Mouse (Mus musculus) lung, postnatal 4 days (tissue): ENCODE measurements around the gene Prkar2b.

Experiments
- DNase-seq, 2 experiments: peaks; one replicate each; pipeline ENCODE4 v3.0.0; 2021

The Prkar2b gene

DNA sequence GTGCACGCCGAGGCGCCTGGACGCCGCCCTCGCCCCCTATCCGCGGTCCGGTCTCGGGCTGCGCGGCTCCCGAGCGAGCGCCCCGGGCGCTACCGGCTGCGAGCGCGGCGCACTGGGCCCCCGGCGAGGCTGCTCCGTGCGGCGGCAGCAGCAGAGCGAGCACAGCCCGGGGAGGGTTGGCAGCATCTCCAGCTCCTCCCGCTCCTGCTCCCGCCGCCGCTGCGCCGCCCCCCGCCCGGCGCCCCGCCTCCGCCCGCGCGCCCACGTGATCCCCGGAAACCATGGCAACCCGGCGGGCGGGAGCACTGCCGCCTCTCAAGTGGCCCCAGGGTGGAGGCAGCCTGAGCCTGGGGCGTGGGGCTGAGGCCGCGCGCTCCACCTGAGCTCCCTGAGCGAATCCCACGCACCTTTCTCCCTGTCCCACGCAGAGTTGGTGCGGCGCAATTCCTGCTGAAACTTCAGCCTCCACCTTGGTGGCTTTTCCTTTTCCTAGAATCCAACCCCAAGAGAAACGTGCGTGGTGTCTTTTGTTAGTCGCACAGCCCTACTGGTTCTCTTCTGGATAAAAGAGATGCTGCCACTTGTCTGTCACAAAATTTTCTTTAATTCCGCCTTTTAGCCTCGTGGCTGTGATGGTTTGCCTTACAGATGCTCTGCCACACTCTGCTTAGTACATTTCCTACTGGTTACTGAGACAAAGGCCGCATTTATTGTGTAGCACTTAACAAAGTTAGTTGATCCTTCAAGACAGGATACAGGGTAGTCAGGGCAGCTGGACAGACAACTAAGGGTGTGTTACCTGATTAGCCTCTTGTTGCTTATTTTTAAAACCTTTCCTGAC, at the start of gene Prkar2b:
Gene Prkar2b, minus strand, starts transcription at position 207 of the 841 bp plus-strand sequence.
- peak; percentile 92 to 95 for DNase-seq

DNA sequence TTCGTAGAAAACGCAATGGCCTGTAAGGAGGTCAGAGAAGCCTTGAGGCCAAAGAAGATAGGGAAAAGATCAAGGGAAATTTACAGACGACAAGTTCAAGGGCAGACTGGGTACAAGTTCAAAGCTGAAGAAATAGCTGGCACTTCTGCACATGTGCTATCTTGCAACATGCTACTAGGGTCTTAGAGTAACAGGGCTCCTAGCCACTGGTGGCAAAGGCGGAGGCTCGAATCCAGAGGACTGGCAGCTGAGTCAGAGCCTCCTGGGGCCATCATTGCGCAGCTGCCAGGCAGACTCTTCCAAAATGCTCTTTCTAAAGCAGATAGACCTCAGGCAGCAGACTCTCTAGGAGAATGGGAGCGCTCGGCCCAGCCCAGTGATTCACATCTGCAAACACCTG, 48.1 kb upstream of the Prkar2b start:
- DNase-seq: peak in 1 of 2 experiments; percentile 32

DNA sequence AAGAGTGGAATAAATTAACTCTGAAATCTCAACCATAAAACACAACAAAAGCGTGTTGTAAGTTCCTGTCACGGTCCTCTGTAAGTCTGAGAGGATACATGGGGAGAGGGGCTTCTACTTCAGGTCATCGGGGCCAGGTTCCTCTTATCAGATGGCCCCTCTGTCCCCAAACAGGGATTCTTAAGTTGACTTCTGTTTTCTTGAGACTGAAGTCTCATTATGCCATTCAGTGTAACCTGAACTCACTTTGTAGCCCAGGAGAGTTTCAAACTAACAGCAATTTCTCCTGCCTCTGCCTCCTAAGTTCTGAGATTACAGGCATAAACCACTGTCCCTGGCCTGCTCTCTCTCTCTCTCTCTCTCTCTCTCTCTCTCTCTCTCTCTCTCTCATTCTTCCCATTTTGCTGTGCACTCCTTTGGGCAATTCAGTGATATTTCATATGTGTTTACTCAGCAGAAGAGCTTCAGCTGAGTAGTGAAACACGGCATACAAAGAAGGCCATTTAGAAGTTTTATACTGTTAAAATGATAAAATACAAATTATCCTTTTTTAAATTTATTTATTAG, 43.9 kb upstream of the Prkar2b start:
- DNase-seq: no peak

DNA sequence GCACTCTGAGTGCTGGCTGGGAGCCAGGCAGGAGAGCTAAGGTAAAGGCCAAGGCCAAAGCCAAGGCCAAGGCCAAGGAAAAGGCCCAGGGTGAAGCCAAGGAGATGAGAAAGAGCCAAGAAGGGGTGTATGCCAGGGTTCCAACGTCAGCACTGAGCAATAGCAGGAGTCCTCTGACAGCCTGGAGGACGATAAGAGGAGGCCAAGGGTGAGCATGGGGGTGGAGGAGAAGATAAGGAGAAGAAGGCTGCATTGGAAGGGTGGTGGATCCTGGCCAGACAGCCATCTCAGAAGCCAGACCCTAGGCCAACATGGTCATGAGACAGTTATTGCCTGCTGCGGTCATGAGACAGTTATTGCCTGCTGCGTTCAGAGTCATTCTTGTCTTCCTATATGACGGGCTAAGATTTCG, 43.4 kb upstream of the Prkar2b start:
- DNase-seq: no peak

DNA sequence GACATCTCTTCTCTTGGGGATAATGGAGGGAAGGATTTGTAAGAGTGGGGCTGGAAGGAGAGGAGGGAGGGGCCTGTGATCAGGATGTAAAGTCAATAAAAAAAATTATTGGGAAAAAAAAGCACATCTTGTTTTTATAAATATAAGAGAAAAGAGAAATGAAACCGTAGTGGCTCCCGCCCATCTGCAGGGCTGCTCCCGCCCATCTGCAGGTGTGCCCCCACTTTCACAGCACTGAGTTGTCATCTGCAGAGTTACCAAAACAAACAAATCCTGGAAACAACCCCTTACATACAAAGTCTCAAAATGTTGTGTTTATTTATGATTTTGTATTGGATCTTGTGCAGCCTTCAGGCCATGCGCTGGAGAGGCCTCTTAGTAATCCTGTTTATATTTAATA, 40.2 kb upstream of the Prkar2b start:
- DNase-seq: no peak

DNA sequence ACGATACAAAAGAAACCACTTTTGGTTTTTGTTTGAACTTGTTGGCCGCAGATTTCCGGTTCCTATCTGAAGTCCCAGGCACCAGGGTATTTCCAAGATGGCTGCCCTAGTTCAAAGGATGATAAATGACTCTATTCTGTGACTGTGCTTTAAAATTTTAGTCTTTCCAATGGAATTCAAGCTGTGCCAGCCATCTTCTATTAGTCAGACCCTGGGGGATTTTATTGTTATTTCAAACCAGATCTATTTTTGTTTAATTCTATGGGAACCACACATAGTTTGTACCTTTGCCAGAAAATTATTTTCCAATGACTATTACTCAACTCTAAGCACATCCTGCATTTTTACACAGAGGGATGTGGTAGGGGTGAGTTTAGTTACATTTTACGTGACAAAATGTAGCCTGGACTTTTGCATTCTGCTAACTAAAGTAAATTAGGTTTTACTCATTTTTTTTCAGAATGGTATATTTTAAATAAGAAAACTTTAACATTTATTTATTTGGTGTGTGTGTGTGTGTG, 38.6 kb upstream of the Prkar2b start:
- no peak for DNase-seq

DNA sequence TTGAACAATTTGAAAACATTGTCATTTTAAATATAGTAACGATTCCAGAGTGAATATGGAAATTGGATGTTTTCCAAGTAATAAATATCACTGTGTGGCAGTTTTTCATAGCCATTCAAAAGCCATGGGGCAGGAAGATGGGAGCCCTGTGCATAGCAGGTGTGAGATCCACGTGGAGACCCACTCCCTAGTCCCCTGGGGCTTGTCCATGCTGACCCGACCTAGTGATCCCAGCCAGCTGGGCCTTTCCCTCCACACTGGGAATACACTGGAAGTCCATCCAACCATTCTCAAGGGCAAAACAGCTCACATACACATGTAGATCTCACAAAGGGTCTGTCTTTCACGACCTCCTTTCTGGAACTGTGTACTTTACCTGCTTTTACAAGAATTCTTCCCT, 37.5 kb upstream of the Prkar2b start:
- no peak for DNase-seq

DNA sequence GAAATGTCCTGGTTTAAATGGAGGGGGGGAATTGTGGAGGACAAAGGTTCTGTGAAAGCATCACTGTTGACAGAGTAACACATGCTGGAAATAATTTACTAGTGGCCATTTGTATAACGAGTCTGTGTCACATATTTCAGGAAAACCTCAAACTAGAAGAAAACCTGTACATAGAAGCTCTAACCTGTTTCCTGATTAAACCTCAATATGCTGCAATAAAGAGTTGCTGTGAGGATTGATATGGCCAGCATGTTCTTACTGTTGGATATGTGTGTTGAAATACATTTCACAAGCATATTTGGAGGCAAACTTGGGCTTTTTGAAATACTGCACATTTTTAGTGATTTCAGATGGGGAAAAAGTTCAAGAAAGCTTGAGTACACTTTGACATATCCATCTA, 36.0 kb upstream of the Prkar2b start:
- DNase-seq: no peak

DNA sequence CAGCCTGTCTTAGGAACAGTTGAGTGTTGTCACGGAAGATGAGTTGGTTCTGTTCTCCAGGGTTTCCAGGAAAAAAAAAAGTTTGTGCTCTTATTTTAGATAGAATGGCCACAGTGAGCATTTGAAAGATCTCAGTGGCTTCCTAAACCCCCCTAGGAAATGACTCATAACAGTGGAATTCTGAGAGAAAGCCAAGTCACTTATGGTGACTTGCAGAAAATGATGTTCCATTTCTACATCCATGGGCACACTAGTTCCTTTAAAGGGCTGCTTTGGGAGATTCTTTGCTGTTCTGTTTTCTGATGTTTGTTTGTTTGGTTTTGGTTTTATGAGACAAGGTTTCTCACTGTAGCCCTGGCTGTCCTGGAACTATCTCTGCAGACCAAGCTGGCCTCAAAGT, 34.1 kb upstream of the Prkar2b start:
- no peak for DNase-seq

DNA sequence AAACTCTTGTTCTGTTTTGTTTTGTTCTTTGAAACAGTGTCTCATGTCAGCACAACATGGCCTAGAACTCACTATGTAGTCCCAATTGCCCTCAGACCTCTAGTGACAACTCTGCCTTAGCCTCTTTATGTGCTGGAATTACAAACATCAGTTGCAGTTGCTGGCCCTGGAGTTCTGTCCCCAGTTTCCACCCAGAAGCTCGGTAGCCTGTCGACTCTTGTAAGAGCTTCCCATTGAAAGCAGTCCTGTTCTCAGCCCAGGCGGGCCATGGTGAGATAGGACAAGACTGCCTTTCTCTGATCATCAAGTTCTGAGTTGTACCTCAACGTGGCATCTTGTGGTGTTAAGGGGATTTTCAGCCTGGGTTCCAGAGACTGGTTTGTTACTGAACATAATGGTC, 31.4 kb upstream of the Prkar2b start:
- no peak for DNase-seq

DNA sequence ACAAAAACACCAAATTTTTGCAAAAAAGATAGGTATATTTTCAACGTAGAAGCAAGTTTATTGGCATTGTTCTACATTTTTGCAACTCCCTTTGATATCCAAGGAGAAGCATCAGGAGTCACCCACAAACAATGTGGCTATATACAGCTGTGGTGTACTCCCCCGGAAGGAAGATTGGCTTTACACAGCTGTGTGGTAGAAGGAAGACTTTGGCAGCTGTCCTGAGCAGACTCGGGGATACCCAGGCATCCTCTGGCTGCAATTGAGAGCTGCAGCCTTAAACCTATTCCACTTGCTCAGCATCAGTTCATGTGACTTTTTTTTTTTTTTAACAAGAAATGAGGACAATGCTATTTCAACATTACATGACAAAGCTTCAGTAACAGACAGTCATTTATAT, 27.5 kb upstream of the Prkar2b start:
- DNase-seq: no peak

DNA sequence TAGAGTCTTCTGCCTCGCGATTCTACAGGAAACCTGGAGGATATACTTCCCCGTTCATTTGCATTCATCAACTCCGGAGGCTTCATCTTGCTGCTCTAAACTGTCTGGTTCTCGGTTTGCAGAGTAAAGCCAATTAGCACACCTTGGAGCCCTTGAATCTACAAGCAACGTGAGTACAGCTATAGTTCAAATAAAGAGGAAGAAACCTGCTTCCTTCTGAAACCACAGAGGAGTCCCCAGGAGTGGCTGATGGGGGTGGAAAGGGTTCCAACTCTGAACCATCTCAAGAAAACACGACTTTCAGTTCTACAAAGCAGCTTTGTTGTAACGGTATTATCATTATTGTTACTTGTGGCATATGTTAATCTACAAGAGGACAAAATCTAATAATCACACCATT, 26.2 kb upstream of the Prkar2b start:
- no peak for DNase-seq

DNA sequence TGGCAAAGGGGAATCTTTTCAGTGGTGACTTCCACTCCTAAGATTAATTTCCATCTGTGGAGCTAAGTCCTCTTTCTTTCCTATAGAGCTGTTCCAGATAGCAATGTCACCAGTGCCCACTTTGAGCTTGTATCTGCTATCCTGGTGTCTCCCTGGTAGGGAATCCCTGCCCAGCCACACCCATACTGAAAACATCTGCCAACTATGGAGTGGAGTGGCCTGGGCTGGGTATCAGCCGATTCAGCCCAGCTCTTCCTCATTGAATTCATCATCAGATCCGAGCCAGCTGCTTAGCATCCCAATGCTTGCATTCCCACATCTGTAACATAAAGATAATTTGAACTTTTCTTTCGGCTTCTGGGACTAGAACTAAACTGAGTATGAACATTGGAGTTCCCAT, 25.8 kb upstream of the Prkar2b start:
- no peak for DNase-seq

DNA sequence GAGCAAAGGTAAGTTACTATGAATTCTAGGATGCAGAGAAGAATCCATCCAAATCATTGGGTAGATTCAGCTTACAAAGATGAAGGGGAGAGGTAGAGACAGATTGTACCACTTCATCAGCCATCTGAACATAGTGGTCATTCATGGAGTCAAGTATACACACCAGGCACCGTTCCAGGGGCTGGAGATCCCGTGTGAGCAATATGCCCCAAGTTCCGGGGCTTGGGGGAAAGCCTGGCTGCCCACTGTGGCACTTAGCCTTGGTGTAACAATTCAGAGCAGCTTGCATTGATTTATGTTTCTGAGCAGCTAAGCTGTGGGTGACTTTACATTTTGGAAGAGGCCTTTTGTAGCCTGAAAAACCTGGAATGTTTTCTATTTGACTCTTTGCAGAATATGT, 24.8 kb upstream of the Prkar2b start:
- no peak for DNase-seq

DNA sequence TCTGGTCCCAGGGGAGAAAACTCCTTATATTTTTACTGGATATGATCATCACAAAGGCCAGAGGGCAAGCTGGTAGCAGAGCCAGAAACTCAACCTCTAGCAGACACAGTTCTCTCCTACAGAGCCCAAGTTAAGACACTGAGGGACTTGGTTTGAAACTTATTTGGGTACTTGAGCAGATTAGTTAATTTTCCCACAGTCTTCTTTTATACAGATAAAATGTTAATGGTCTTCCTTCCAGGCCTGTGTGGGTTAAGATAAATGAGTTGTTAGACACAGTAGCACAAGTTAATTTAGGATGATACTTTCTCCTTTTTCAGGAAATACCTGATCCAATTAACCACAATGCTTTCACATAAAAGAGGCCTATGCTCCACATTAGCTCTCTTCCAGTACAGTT, 24.1 kb upstream of the Prkar2b start:
- DNase-seq: no peak

DNA sequence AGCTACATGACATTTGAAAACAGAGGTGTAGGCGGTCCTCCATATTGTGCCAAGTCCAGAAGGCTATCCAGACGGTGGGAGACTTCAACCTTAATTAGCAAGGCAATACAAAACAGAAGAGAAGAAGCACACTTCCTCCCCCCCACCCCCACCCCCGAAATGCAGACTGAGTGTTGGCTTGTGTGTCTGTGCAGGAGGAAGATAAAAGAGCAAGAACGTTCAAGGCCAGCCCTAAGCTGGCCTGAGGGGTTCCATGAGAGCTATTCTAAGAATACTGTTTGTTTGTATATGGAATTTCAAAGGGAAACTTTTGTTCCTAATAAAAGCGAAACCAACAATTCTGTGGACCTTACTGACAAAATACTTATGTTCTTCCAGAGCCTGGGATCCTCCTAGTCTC, 23.5 kb upstream of the Prkar2b start:
- DNase-seq: no peak

DNA sequence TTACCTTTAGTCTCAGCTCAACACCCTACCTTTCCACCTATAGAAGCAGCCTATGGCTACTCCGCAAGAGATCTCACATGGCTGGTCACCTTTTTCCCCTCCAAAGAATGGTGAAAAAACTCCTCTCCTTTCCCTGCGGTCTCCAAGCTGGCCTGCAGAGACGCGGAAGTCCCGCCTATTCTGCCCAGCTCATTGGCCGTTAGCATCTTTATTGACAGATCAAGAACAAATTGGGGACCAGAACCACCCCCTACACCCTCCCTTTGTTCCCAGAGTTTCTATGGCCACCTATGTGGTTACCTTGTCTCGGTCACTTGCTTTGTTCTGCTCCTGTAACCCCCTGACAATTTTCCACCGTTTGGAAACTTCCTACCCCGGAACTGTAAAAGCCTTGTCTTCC, 19.6 kb upstream of the Prkar2b start:
- DNase-seq: no peak

DNA sequence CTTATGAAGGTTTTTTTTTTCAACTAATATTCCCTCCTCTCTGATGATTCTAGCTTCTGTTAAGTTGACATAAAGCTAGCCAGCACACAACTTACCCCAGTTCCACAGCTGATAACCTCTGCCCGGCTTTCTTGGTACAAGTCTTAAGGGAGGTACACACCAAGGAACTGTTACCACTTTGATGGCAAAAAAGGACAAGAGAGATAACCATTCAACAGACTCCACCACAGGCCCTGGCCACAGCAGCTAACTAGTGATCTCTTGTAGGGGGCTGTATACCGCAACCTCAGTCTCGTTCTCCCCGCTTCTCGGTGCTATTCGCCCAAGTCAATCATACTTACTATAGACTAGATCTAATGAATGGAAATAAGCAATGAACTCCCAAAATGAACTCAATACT, 16.3 kb upstream of the Prkar2b start:
- DNase-seq: no peak

DNA sequence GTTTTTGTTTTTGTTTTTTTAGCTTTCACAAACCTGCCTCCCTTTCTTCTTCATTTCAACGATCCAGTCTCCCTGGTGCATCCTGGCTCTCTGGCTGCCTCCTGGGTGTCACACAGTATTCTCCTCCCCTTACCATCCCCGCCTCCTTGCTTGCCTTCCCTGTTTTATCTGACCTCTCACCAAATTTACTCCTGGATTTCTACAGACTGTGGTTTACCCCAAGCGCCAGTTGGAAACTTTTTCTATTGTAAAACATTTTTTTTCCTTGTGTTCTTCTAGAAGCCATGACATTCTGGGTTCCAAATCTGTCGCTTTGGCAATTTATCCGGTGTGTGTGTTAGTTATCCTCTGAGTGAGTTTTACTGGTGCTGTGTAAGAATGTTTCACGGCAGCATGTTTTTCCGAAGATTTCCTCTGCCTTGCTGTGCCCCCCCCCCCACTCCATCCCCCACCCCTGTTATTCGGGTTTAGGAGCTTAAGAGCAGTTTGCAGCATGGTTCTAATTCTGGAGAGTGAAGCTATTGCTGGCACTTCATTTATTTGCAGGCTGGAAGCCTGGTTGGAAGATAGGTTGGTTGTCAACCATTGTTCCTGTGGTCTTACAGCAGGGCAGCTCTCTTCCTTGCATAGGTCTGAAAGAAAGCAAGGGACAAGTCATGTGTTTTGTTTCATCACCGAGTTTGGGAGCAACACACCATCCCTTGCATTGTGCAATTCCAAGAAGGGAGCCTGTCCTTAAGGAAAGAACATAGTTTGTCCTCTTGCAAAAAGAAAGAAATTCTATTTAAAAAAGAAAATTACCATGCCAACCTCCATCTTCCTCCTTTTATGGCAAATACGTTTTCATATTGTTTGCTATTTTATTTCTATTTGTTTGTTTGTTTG, 15.0 kb upstream of the Prkar2b start:
- peak in 1 of 2 experiments; percentile 13 for DNase-seq

DNA sequence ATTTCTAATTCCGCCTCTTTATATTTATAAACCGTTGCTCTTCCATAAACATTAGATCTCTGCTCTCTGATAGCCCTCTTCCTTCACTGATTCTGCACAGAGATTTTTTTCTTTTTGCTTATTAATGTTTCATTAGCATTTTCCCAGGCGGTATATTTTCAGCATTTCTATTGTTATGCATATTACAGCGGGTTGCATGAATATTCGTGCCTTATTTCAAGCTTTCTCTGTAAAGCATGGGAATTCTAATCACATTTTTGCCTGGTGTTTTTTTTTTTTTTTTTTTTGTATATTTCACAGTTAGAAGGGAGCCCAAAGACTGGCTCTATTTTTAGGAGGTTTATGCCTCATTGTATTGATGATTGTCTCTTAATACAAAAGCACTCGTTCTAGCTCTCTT, 13.2 kb upstream of the Prkar2b start:
- no peak for DNase-seq

DNA sequence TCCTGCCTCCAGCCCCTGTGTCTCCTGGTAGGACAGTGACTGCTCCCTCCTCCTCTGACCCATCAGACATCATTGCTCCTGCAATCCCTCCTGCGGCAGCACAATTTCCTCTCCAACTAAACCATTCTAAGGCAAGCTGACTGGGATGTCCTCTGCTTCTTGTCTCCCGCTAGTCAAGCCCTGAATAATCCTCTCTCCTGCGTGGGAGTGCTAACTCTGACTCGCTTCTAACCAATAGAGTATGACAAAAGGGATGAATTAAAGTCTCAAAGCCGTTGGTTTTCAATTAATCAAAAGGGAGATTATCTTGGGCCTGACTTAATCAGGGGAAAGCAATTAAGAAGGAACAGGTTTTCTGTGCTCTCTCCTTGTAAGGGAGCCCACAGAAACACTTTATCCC, 4.9 kb upstream of the Prkar2b start:
- no peak for DNase-seq

DNA sequence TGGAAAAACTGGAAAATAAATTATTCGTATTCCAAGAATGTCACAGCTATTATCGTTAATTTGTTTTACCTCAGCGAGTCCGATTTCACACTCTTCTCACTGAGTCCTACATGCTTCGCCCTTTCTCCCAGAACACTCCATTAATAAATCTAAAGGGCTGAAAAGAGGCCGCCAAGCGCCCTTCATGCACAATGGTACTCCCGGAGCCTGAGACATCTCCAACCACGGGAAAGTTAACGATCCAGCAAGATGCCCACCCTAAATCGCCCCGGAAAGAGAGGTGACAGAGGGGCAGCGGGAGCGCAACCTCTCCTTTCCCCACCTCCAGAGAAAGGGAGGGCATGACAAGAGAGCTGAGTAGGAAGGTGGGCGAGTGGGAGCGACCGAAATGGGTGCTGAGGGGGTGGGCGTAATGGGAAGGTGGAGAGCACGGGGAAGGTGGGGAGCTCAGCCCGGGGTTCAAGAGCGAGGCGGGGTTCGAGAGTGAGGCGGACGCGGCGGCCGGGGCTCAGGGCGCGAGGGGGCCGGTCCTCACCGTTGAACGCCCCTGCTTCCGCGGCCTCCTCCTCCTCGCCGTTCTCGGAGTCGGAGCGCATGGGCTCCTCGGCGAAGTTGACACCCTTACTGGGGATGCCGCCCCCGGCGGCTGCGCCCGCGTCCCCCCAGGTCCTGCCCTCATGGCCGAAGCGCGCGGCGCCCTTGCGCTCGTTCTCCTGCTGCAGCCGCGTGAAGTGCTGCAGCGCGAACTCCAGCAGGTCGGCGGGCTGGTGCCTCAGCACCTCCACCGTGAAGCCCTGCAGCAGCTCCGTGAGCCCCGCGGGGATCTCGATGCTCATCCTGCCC, 628 bp downstream of the Prkar2b start:
- DNase-seq: peak in 1 of 2 experiments; percentile 18

DNA sequence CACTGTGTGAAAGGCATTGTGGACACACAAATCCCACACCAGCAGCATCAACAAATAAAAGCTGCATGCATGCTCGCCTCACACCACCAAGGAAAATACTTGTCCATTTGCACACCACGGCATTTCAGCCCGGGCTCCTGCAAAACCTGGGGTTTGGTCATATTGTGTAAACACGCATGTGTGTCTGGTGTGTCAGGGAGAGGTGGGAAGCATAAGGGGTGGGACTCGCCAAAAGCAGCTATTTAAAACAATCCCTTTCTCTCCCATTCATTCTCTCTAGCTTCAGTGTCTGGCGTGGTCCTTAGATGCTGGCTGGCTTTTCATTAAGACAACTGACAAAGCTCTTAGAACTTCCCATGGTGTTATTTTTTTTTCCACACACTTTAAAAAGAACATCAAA, 1.4 kb downstream of the Prkar2b start:
- no peak for DNase-seq
